Mouse (Mus musculus) kidney, embryonic 14.5 days (tissue): ENCODE results near the gene Gpt2. TPM values are rescaled to one million over a fixed set of nuclear protein-coding genes. Genes with fewer than 3 reads are reported as not detected.

Experiments
- ATAC-seq: fragments of 200-750 bp; cut with Nextera tagmentation; 2 replicates; pipeline ENCODE4 v1.8.0; 2017; ENCODE audit warnings: moderate number of reproducible peaks, mild to moderate bottlenecking, moderate TSS enrichment, moderate library complexity; ENCODE audit not compliant: low FRiP score, low TSS enrichment
- H3K27ac ChIP-seq: fragments of 300-500 bp; sonication (generic); 2 replicates; pipeline ENCODE4 v1.5.1; 2014; ENCODE audit warnings: low read depth, mild to moderate bottlenecking, low read length, moderate library complexity, mixed read lengths
- H3K27me3 ChIP-seq: fragments of 300-500 bp; sonication (generic); 2 replicates; pipeline ENCODE4 v1.6.1; 2014; ENCODE audit warnings: mild to moderate bottlenecking, low read length; ENCODE audit not compliant: control insufficient read depth, insufficient read depth
- H3K36me3 ChIP-seq: fragments of 300-500 bp; sonication (generic); 2 replicates; pipeline ENCODE4 v1.6.1; 2014; ENCODE audit warnings: low read length, mixed read lengths; ENCODE audit not compliant: control insufficient read depth, insufficient read depth
- H3K4me1 ChIP-seq: fragments of 300-500 bp; sonication (generic); 2 replicates; pipeline ENCODE4 v1.6.1; 2014; ENCODE audit warnings: low read length, mixed read lengths; ENCODE audit not compliant: control insufficient read depth, insufficient read depth
- H3K4me2 ChIP-seq: fragments of 300-500 bp; sonication (generic); replicated peaks from 2 replicates; pipeline ENCODE4 v1.6.1; 2014; ENCODE audit warnings: low read depth, mild to moderate bottlenecking, low read length
- H3K4me3 ChIP-seq: fragments of 300-500 bp; sonication (generic); 2 replicates; pipeline ENCODE4 v1.5.1; 2014; ENCODE audit warnings: mild to moderate bottlenecking, low read length
- H3K9ac ChIP-seq: fragments of 300-500 bp; sonication (generic); 2 replicates; pipeline ENCODE4 v1.6.1; 2014; ENCODE audit warnings: low read depth, mild to moderate bottlenecking, low read length, moderate library complexity
- H3K9me3 ChIP-seq: fragments of 300-500 bp; sonication (generic); 2 replicates; pipeline ENCODE4 v1.6.1; 2016; ENCODE audit warnings: low read length; ENCODE audit not compliant: control insufficient read depth
- WGBS: fragments of 180-500 bp; shearing (Covaris S2); extraction: QIAGEN DNeasy Blood & Tissue Kit; methylation state at CpG from one replicate; pipeline ENCODE4 v1.1.7; 2014; 5-methylcytosine and 5-hydroxymethylcytosine counted together
- polyA plus RNA-seq: library from polyadenylated mRNA; unstranded; fragments of >200 nt; fragmentation: Nextera tagmentation; extraction: Ambion mirVana; gene quantifications from 2 replicates; pipeline ENCODE4 v1.2.1, GENCODE M21; 2014

The Gpt2 gene
- polyA plus RNA-seq, 1 experiment from 2014 or later, result 21.6 TPM

DNA sequence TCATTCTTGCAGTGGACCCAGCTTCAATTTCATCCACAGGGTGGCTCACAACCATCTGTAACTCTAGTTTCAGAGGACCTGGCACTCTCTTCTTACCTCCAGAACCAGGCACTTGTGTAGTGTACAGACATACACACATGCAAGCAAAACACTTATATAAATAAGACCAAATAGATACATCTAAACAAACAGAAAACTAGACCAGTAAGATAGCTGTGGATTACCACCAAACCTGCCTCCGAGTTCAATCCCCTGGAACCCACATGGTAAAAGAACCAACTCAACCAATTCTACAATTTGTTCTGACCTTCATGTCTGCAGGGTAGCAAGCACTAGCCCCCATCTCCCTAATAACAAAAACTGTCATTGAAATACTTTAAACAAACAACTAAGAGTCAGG is 59.6 kb downstream of the Gpt2 start:
- 100% methylated on average over 1 of the region's 1 CpGs for WGBS
- no peak overlapping the region for H3K9ac ChIP-seq
- H3K36me3 ChIP-seq, result peaks cover 60% of the 10 kb centered on the region

DNA sequence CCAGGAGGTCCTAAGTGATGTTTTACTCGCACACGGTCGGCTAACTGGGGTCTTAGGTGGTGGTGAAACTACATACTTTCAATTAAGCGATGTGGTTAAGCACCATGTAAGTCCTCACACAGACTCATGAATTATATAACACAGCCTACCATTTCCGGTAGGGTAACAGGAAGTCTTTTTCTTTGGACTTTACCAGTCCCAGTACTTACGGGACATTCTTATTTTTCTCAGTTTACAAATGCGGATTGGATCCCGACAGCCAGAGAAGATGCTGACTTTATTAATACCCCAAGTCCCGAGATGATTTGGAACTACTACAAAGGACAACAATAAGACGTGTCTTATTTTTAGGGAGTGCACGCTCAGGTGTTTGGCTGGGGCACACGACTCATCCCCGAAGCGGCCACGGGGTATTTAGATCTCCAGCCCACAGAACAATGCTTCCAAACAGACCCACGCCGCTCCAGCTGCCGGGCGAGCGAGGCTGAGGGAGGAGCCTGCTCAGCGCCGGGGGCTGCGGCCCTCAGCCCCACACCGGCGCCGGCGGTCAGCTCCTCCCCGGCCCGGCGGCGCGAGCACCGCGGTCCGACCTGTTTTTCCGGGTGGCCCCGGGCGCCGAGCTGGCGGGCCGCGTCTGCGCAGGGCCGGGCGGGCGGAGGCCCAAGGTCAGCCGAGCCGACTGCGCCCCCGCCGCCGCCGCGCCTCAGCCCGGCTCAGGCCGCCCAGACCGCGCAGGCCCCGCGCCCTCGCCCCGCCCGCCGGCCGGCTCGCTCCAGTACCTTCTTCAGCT is 62.2 kb downstream of the Gpt2 start:
- Histone ChIP-seq H3K27ac (peak overlapping the region; percentile 94), H3K27me3 (no peaks in the 10 kb centered on the region), H3K9ac (peak overlapping the region; percentile 95), H3K4me3 (peak overlapping the region; percentile 91), H3K36me3 (peaks cover 34% of the 10 kb centered on the region), H3K9me3 (no peaks in the 10 kb centered on the region), H3K4me2 (peak overlapping the region; percentile 91), H3K4me1 (0 out of 2 replicates have a peak, but pooled peaks cover 4% of the 10 kb centered on the region)
- WGBS, result under 1% methylated on average over 41 of the region's 66 CpGs
- peak; percentile 93 for ATAC-seq

More for the DNA sequence above, 59.6 kb downstream of the Gpt2 start:
- H3K27ac ChIP-seq, result no peak overlapping the region
- H3K9me3 ChIP-seq, result no peaks in the 10 kb centered on the region
- H3K4me1 ChIP-seq, result 0 out of 2 replicates have a peak, but pooled peaks cover 4% of the 10 kb centered on the region
- no peaks in the 10 kb centered on the region for H3K27me3 ChIP-seq
- H3K4me2 ChIP-seq, result no peak overlapping the region
- no peak for ATAC-seq
- no peak overlapping the region for H3K4me3 ChIP-seq

DNA sequence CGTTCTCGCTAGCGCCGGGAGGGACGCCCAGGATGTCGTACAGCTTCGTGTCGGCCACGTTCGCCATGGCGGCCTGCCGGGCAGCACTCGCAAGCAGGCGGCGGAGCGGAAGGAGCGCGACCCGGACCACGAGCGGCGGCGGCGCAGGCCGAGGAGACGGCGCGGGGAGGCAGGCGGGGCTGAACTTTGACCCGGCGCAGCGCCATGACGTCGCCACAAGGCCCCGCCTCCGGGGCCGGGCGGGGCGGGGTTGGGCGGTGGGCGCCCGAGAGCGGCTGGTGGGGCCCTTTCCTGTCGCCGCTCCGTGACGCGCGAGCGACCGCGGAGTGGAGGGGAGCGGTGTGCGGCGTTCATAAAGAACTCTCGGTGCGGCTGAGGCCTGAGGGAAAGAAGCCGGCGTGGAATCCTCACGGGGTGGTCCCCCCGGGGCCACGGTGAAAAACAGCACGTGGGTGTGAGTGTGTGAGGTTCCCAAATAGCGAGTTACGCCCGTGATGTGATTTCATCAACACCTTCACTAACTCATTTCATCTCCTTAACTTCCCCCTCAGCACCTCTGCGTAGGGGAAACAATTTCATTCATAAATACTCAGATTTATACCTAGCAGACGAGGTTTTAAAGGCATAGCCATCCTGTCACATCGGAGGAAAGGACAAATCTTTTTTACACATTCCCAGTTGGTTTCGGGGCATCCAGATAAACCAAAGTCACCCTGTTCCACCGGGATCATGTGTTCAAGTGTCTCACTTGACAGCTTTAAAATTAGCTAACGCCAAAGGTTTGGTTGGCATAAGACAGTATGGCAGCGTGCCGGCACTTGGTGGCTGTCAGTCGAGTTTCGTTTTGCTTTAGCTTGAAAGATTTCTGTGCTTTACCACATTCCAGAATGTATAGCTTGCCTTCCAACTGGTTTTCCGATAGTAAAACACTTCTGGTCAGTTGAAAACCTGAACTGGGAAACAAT is 63.1 kb downstream of the Gpt2 start, which contains the start of gene Dnaja2:
TSS of gene Dnaja2 (minus strand) at position 164 of the 965 bp plus-strand sequence.
- Histone ChIP-seq H3K27me3 (no peaks in the 10 kb centered on the region), H3K4me2 (peak within 1 kb of the TSS; percentile 91), H3K36me3 (peaks cover 26% of the 10 kb centered on the region), H3K9me3 (no peaks in the 10 kb centered on the region), H3K27ac (peak within 1 kb of the TSS; percentile 94), H3K9ac (peak within 1 kb of the TSS; percentile 95), H3K4me1 (0 out of 2 replicates have a peak, but pooled peaks cover 4% of the 10 kb centered on the region), H3K4me3 (peak within 1 kb of the TSS; percentile 91)
- peak; percentile 95 for ATAC-seq
- 1% methylated on average over 72 of the region's 77 CpGs for WGBS

DNA sequence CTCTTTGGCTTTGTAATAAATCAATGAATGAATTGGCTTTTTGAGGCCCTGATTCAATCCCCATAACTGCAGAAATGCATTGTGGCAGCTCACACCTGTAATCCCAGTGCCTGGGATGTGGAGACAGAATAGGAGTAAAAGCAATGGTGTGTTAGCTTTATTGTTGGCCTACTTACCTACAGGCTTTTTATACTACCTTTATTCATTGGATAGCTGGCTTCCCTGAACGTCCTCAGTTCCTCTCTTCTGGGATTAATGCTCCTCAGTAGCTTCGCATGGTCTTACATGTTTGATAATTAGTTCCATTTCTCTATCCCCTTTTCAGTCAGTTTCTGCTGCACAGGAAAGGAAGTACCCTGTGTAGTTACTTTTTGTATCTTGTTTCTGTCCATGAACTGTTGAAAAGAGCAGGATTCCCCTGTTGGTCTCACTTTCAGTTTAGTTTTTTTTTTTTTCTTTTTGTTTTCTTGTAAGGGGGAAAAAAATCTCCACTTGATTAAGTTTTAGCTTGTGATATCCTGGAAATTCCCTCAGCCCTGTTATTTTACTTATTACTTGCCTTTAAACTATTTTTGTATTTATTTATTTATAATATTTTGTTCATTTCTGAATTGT is 64.7 kb downstream of the Gpt2 start:
- Histone ChIP-seq H3K9ac (no peak overlapping the region), H3K4me3 (no peak overlapping the region), H3K9me3 (no peaks in the 10 kb centered on the region), H3K4me1 (0 out of 2 replicates have a peak, but pooled peaks cover 4% of the 10 kb centered on the region), H3K27ac (no peak overlapping the region), H3K27me3 (no peaks in the 10 kb centered on the region), H3K36me3 (peaks cover 12% of the 10 kb centered on the region), H3K4me2 (no peak overlapping the region)
- WGBS, result 84% methylated on average over 2 of the region's 2 CpGs
- no peak for ATAC-seq

DNA sequence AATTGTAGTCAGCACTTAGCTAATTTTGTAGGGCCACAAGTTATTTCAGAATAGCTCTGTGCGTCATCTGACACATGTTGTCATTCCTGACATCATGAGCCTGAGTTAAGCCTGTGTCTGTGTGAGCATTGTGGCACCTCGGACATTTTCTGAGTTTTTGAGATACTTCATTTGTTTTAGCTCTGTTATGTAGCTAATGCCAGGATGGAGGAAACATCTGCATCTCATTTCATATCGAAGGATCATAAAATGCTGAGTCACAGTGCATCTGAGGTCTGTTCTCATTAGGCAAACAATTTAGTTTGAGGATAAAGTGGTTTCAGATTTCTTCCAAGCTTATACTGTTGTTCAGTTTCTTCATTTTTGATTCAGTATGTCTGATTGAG is 65.2 kb downstream of the Gpt2 start:
- Histone ChIP-seq H3K4me1 (0 out of 2 replicates have a peak, but pooled peaks cover 4% of the 10 kb centered on the region), H3K4me2 (no peak overlapping the region), H3K4me3 (no peak overlapping the region), H3K27me3 (no peaks in the 10 kb centered on the region), H3K36me3 (peaks cover 9% of the 10 kb centered on the region), H3K27ac (no peak overlapping the region), H3K9me3 (no peaks in the 10 kb centered on the region), H3K9ac (no peak overlapping the region)
- WGBS, result 78% methylated on average over 3 of the region's 3 CpGs
- no peak for ATAC-seq

DNA sequence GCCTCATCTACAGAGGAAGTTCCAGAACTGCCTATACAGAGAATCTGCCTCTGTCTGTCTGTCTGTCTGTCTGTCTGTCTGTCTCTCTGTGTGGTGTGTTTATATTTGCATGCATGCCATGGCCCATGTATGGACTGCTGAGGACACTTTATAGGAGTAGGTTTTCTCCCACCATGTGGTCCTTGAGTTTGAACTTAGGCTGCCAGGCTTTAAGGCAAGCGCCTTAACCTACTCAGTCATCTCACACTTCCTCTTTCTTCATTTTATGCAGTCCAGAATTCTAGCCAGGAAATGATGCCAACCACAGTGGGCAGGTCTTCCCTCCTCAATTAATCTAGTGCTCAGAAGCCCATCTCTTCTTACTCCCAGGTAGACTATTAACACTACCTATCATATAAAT is 66.8 kb downstream of the Gpt2 start:
- Histone ChIP-seq H3K36me3 (no peaks in the 10 kb centered on the region), H3K4me3 (no peak overlapping the region), H3K4me2 (no peak overlapping the region), H3K27ac (no peak overlapping the region), H3K9ac (no peak overlapping the region), H3K4me1 (0 out of 2 replicates have a peak, but pooled peaks cover 4% of the 10 kb centered on the region), H3K27me3 (no peaks in the 10 kb centered on the region), H3K9me3 (no peaks in the 10 kb centered on the region)
- ATAC-seq, result no peak
- WGBS, result 92% methylated on average over 1 of the region's 1 CpGs

DNA sequence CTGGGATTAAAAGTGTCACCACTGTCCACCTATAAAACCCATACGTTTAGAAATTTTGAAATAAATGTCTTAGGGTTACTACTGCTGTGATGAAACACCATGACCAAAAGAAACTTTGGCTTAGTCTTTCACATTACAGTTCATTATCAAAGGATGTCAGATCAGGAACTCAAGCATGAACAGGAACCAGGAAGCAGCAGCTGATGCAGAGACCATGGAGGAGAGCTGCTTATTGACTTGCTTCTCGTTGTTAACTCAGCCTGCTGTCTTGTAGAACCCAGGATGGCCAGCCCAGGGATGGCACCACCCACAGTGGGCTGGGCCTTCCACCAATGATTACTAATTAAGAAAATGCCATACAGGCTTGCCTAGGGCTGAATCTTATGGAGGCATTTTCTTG is 67.6 kb downstream of the Gpt2 start:
- no peak overlapping the region for H3K27ac ChIP-seq
- no peak overlapping the region for H3K9ac ChIP-seq
- no peaks in the 10 kb centered on the region for H3K36me3 ChIP-seq
- H3K4me2 ChIP-seq, result no peak overlapping the region
- WGBS, result 51% methylated on average over 2 of the region's 2 CpGs
- no peaks in the 10 kb centered on the region for H3K9me3 ChIP-seq
- 0 out of 2 replicates have a peak, but pooled peaks cover 4% of the 10 kb centered on the region for H3K4me1 ChIP-seq
- no peak for ATAC-seq
- no peak overlapping the region for H3K4me3 ChIP-seq
- H3K27me3 ChIP-seq, result no peaks in the 10 kb centered on the region

DNA sequence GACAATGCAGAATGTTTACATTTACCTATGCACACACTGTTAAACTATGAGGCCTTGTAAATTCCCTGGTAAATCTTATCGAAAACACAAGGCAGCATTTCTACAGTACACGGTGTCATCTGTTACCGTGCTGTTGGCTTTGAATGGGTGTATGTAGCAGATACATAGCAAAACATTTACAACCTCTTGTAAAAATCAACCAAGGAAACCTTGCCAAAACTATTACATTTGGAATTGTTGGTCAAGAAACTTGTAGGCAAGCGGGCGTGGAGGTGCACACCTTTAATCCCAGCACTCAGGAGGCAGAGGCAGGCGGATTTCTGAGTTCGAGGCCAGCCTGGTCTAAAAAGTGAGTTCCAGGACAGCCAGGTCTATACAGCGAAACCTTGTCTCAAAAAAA is 71.0 kb downstream of the Gpt2 start:
- Histone ChIP-seq H3K9me3 (no peaks in the 10 kb centered on the region), H3K36me3 (no peaks in the 10 kb centered on the region), H3K27me3 (no peaks in the 10 kb centered on the region), H3K9ac (no peak overlapping the region), H3K4me2 (no peak overlapping the region), H3K4me3 (no peak overlapping the region), H3K27ac (no peak overlapping the region), H3K4me1 (no peaks in the 10 kb centered on the region)
- 96% methylated on average over 8 of the region's 8 CpGs for WGBS
- no peak for ATAC-seq
